Mouse (Mus musculus) liver, embryonic 14.5 days (tissue): ENCODE measurements at regions not wholly inside any gene's neighbourhood (a gene's known extent, or its start where the extent isn't known, plus 50 kb on each side); places are given as distances from the start of the nearest gene placed in this dataset.

Experiments
- CTCF ChIP-seq: IDR thresholded peaks from 2 replicates; pipeline ENCODE4 v1.5.1; 2016; ENCODE audit warnings: antibody characterized with exemption, low read depth, control low read depth
- EP300 ChIP-seq: IDR thresholded peaks from 2 replicates; pipeline ENCODE4 v1.6.1; 2016; ENCODE audit warnings: antibody characterized with exemption, low read depth

GRCm38 (mm10) chr13:60289650-60290049 is 112.5 kb upstream of the Gas1 start:
- TF ChIP-seq EP300 (no peak), CTCF (no peak)
